Mouse (Mus musculus) intestine, postnatal 0 days (tissue): ENCODE data around the gene Crocc. TPM values are rescaled to one million over a fixed set of nuclear protein-coding genes. Genes with fewer than 3 reads are reported as not detected.

Experiments
- ATAC-seq: fragments of 200-750 bp; cut with Nextera tagmentation; 2 replicates; pipeline ENCODE4 v1.8.0; 2017; ENCODE audit warnings: mild to moderate bottlenecking, moderate TSS enrichment, moderate library complexity
- H3K27ac ChIP-seq: fragments of 300-500 bp; sonication (generic); 2 replicates; pipeline ENCODE4 v1.5.1; 2014; ENCODE audit warnings: mild to moderate bottlenecking, low read depth, low read length, moderate library complexity
- H3K27me3 ChIP-seq: fragments of 300-500 bp; sonication (generic); replicated peaks from 2 replicates; pipeline ENCODE4 v1.6.1; 2014; ENCODE audit warnings: low read length, mixed read lengths; ENCODE audit not compliant: control insufficient read depth, insufficient read depth
- H3K36me3 ChIP-seq: fragments of 300-500 bp; sonication (generic); 2 replicates; pipeline ENCODE4 v1.6.1; 2014; ENCODE audit warnings: mild to moderate bottlenecking, moderate library complexity; ENCODE audit not compliant: control insufficient read depth, insufficient read depth
- H3K4me1 ChIP-seq: fragments of 300-500 bp; sonication (generic); replicated peaks from 2 replicates; pipeline ENCODE4 v1.6.1; 2014; ENCODE audit warnings: antibody characterized with exemption, low read length, mixed read lengths; ENCODE audit not compliant: control insufficient read depth, insufficient read depth
- H3K4me2 ChIP-seq: fragments of 300-500 bp; sonication (generic); replicated peaks from 2 replicates; pipeline ENCODE4 v1.6.1; 2014; ENCODE audit warnings: low read depth, mild to moderate bottlenecking, moderate library complexity
- H3K4me3 ChIP-seq: fragments of 300-500 bp; sonication (generic); 2 replicates; pipeline ENCODE4 v1.5.1; 2014; ENCODE audit warnings: low read depth, low read length
- H3K9ac ChIP-seq: fragments of 300-500 bp; sonication (generic); 2 replicates; pipeline ENCODE4 v1.6.1; 2014; ENCODE audit warnings: mild to moderate bottlenecking, low read depth, low read length
- H3K9me3 ChIP-seq: fragments of 300-500 bp; sonication (generic); 2 replicates; pipeline ENCODE4 v1.6.1; 2016; ENCODE audit warnings: mixed run types; ENCODE audit not compliant: control insufficient read depth
- CTCF ChIP-seq: sonication (generic); IDR thresholded peaks from 2 replicates; pipeline ENCODE4 v1.5.1; 2016; ENCODE audit warnings: low read depth, mild to moderate bottlenecking, control low read depth, antibody characterized with exemption, moderate library complexity
- WGBS: fragments of 180-500 bp; shearing (Covaris S2); extraction: QIAGEN DNeasy Blood & Tissue Kit; methylation state at CpG from one replicate; pipeline ENCODE4 v1.1.7; 2014; 5-methylcytosine and 5-hydroxymethylcytosine counted together
- polyA plus RNA-seq: library from polyadenylated mRNA; unstranded; fragments of >200 nt; fragmentation: Nextera tagmentation; extraction: Ambion mirVana; gene quantifications from 2 replicates; pipeline ENCODE4 v1.2.1, GENCODE M21; 2015

The Crocc gene
- polyA plus RNA-seq, 1 experiment from 2014 or later: 1.3 TPM

DNA sequence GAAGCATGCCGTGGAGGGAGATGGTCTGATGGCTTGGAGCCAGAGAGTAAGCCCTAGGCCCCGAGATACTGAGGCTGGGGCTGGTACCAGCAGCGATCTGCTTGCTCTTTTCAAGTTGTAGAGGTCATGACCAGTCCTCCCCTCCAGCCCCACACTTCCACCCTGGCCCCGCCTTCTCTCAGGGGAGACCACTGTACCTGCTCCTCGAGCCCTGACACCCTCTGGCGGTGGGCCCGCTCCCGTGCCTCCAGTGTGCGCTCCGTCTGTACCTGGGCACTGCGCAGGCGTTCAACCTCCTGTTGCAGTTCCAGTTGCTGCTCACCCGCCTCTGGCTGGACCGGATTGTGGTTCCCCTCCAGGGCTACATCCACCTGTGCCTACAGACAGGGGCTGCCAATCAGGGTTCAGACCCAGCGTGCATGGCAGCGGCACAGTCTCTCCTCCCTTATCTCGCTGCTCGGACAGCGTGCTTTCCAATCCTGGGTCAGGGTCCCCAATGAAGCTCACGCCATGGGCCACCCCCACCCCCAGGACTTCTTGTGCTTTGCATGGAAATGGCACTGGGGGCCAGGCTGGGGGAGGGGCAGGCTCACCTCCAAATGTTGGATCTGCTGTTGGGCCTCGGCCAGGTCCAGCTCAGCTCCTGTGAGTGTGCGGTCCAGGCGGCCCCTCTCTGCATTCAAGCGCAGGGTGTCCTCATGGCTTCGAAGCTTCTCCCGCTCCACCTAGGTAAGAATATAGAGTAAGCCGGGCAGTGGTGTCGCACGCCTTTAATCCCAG is 42.5 kb downstream of the Crocc start:
- H3K9me3 ChIP-seq: no peaks in the 10 kb centered on the region
- TF ChIP-seq CTCF: no peak
- H3K27ac ChIP-seq: no peak overlapping the region
- H3K36me3 ChIP-seq: peaks cover 7% of the 10 kb centered on the region; the same call in 1 of the 2 replicates
- H3K4me3 ChIP-seq: no peak overlapping the region
- H3K9ac ChIP-seq: no peak overlapping the region
- no peak for ATAC-seq
- 84% methylated on average over 29 of the region's 29 CpGs for WGBS
- no peaks in the 10 kb centered on the region for H3K27me3 ChIP-seq
- no peak overlapping the region for H3K4me2 ChIP-seq
- H3K4me1 ChIP-seq: no peaks in the 10 kb centered on the region

DNA sequence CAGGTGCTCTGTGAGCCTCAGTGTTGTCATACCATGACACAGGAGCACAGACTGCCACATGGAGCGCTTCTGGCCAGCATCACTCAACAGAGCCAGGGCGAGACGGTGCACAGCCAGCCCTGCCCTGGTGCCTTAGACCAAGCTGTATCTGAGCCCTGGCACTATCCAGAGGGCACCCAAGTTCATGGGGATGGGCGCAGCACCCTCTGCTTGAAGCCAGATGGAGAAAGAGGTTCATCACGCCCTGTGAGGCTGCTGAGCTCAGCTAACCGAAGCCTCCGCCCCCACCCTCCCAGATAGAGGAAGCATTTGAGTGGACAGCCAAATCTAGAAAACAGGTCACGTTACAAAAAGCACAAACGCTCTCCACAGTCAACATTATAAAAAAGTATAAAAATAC is 44.0 kb downstream of the Crocc start:
- no peak for ATAC-seq
- Histone ChIP-seq H3K9ac (no peak overlapping the region), H3K27ac (no peak overlapping the region), H3K4me3 (no peak overlapping the region), H3K4me2 (no peak overlapping the region), H3K9me3 (no peaks in the 10 kb centered on the region), H3K27me3 (no peaks in the 10 kb centered on the region), H3K36me3 (peaks cover 7% of the 10 kb centered on the region; the same call in 1 of the 2 replicates), H3K4me1 (no peaks in the 10 kb centered on the region)
- no peak for TF ChIP-seq CTCF
- 73% methylated on average over 9 of the region's 9 CpGs for WGBS

DNA sequence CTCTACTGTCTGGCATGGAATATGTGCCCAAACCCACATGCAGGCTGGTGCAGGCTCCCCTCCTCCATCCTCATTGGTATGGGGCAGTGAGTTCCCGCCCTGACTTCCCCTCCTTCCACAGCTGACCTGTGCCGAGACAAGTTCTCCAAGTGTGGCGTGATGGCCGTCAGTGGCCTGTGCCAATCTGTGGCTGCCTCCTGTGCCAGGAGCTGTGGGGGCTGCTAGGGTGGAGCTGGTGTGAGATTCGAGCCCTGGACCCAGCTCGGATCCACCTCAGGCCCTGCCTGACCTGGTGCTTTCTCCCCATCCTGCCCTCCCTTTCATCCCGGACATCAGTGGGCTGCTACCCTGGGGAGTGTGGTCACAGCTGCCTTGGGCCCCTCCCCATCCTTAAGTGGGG is 45.0 kb downstream of the Crocc start:
- Histone ChIP-seq H3K4me3 (no peak overlapping the region), H3K27me3 (peaks cover 2% of the 10 kb centered on the region; the same call in 1 of the 2 replicates), H3K36me3 (peaks cover 7% of the 10 kb centered on the region; the same call in 1 of the 2 replicates), H3K9me3 (no peaks in the 10 kb centered on the region), H3K4me1 (0 out of 2 replicates have a peak, but pooled peaks cover 2% of the 10 kb centered on the region), H3K9ac (no peak overlapping the region), H3K4me2 (no peak overlapping the region), H3K27ac (no peak overlapping the region)
- WGBS: 83% methylated on average over 7 of the region's 7 CpGs
- no peak for TF ChIP-seq CTCF
- no peak for ATAC-seq

DNA sequence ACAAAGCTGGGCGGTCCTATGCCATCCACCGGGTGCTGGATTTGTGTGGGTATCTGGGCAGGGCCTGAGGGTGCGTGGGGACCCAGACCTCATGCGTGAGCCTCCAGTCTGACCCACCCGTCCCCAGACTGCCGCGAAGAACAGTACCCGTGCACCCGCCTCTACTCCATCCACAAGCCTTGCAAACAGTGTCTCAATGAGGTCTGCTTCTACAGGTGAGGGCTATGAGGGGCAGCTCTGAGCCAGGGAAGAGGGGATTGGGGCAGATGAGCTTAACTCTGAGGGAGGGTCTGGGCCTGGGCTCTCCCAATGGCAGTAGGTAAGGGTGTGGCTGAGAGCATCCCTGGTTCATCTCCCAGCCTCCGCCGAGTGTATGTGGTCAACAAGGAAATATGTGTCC is 45.5 kb downstream of the Crocc start:
- H3K4me1 ChIP-seq: 0 out of 2 replicates have a peak, but pooled peaks cover 4% of the 10 kb centered on the region
- WGBS: 90% methylated on average over 11 of the region's 11 CpGs
- no peak for TF ChIP-seq CTCF
- H3K4me2 ChIP-seq: no peak overlapping the region
- H3K27me3 ChIP-seq: peaks cover 5% of the 10 kb centered on the region; the same call in 1 of the 2 replicates
- no peak for ATAC-seq
- H3K27ac ChIP-seq: no peak overlapping the region
- H3K9me3 ChIP-seq: no peaks in the 10 kb centered on the region
- H3K36me3 ChIP-seq: peaks cover 7% of the 10 kb centered on the region; the same call in 1 of the 2 replicates
- H3K9ac ChIP-seq: no peak overlapping the region
- no peak overlapping the region for H3K4me3 ChIP-seq

DNA sequence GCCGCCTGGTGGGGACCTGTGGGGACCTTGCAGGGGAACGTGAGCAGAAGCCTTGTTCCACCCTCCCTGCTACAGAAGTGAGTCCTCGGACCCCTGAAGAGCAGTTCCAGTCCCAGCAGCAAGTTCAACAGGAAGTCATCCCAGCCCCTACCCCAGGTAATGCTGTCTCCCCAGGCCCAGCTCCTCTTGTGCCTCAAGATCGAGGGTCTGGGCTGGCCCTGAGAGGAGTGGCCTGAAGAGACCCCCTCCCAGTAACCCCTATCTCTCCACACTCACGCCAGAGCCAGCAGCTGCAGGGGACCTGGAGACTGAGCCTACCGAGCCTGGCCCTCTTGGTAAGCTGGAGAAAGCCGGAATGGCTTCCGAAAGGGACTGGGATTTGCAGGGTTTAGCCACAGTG is 46.2 kb downstream of the Crocc start:
- H3K4me3 ChIP-seq: no peak overlapping the region
- WGBS: 80% methylated on average over 8 of the region's 8 CpGs
- 0 out of 2 replicates have a peak, but pooled peaks cover 4% of the 10 kb centered on the region for H3K4me1 ChIP-seq
- H3K4me2 ChIP-seq: no peak overlapping the region
- no peaks in the 10 kb centered on the region for H3K9me3 ChIP-seq
- no peak for ATAC-seq
- no peak for TF ChIP-seq CTCF
- no peak overlapping the region for H3K9ac ChIP-seq
- no peak overlapping the region for H3K27ac ChIP-seq
- H3K27me3 ChIP-seq: peaks cover 5% of the 10 kb centered on the region; the same call in 1 of the 2 replicates
- H3K36me3 ChIP-seq: peaks cover 7% of the 10 kb centered on the region; the same call in 1 of the 2 replicates

DNA sequence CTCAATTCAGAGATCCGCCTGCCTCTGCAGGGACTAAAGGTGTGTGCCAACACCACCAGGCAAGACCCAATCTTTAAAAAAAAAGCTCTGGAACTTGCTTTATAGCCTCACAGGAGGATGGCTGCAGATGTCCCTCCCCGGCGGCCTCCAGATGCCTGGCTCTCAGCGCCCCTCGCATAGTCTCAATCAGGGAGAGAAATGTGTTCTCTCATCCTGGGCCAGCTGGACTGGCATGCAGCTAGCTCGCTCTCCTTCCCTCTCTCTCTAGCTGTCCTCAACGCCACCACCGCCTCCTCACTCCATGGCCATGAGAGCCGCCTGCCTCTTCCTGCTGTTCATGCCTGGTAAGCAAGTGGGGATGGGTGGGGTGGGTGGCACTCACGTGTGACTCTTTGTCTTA is 47.8 kb downstream of the Crocc start:
- TF ChIP-seq CTCF: no peak
- Histone ChIP-seq H3K36me3 (peaks cover 7% of the 10 kb centered on the region; the same call in 1 of the 2 replicates), H3K4me2 (no peak overlapping the region), H3K27ac (no peak overlapping the region; the same call in 1 of the 2 replicates), H3K27me3 (peaks cover 5% of the 10 kb centered on the region; the same call in 1 of the 2 replicates), H3K4me1 (0 out of 2 replicates have a peak, but pooled peaks cover 4% of the 10 kb centered on the region), H3K9me3 (no peaks in the 10 kb centered on the region), H3K9ac (no peak overlapping the region), H3K4me3 (no peak overlapping the region)
- WGBS: 63% methylated on average over 10 of the region's 10 CpGs
- no peak for ATAC-seq
